Mouse (Mus musculus) CH12.LX (cell line): Measurements from ENCODE around the gene Hist1h4b. TPM values are rescaled to one million over a fixed set of nuclear protein-coding genes. Genes with fewer than 3 reads are reported as not detected.
A peak's percentile ranks its signal among the peaks of the same experiment; 100 is the strongest.

Experiments
- DNase-seq: peaks from one replicate; pipeline ENCODE4 v3.0.0-alpha.2; 2013; ENCODE audit errors: extremely low read depth
- H3K27ac ChIP-seq: 2 replicates; pipeline ENCODE4 v1.5.1; 2012; ENCODE audit warnings: low read depth, mild to moderate bottlenecking, control low read depth, moderate library complexity; ENCODE audit not compliant: insufficient read depth
- H3K27me3 ChIP-seq: replicated peaks from 2 replicates; pipeline ENCODE3; 2012; ENCODE audit warnings: inconsistent platforms
- H3K36me3 ChIP-seq, 2 experiments: replicated peaks in 1 of 2; 2 replicates each; pipeline versions ENCODE3 to v1.6.1; 2012; ENCODE audit warnings: inconsistent platforms in 1 of 2, low read length in 1 of 2, mild to moderate bottlenecking in 1 of 2, mixed read lengths in 1 of 2, moderate library complexity in 1 of 2; ENCODE audit not compliant: control insufficient read depth in 1 of 2, insufficient read depth in 1 of 2
- H3K4me1 ChIP-seq, 2 experiments: 2 replicates each; pipeline ENCODE4 v1.6.1; 2012; ENCODE audit warnings: inconsistent platforms in 1 of 2, moderate library complexity in 1 of 2; ENCODE audit not compliant: insufficient read depth in 2 of 2, control insufficient read depth in 1 of 2
- H3K4me2 ChIP-seq: 2 replicates; pipeline ENCODE4 v1.6.1; 2012; ENCODE audit warnings: low read depth, mild to moderate bottlenecking, control low read depth; ENCODE audit not compliant: poor library complexity, insufficient read depth, severe bottlenecking
- H3K4me3 ChIP-seq, 3 experiments: fragments of 150-350 bp in 1 of 3; sonication (generic) in 1 of 3; replicated peaks in 1 of 3; 2 replicates each; pipeline versions ENCODE3 to v1.5.1; 2011 to 2012; ENCODE audit warnings: low read depth in 2 of 3, low read length in 2 of 3, mild to moderate bottlenecking in 2 of 3, moderate library complexity in 2 of 3, control low read depth in 1 of 3, improper control_type of control experiment in 1 of 3, inconsistent platforms in 1 of 3, mixed read lengths in 1 of 3; ENCODE audit not compliant: poor library complexity in 1 of 3
- H3K79me2 ChIP-seq: replicated peaks from 2 replicates; pipeline ENCODE4 v1.6.1; 2012; ENCODE audit warnings: mild to moderate bottlenecking, moderate library complexity; ENCODE audit not compliant: control insufficient read depth, poor library complexity, insufficient read depth, severe bottlenecking; ENCODE audit errors: extremely low read depth
- H3K9ac ChIP-seq: 2 replicates; pipeline ENCODE4 v1.6.1; 2012; ENCODE audit warnings: low read depth, mild to moderate bottlenecking, control low read depth, moderate library complexity; ENCODE audit not compliant: insufficient read depth
- H3K9me3 ChIP-seq: replicated peaks from 2 replicates; pipeline ENCODE3; 2012; ENCODE audit warnings: low read length, inconsistent platforms, mixed read lengths
- CHD2 ChIP-seq: IDR thresholded peaks from 2 replicates; pipeline ENCODE4 v1.6.1; 2011; ENCODE audit warnings: low read length, improper control_type of control experiment
- CTCF ChIP-seq, 2 experiments: IDR thresholded peaks in 1 of 2; conservative IDR thresholded peaks in 1 of 2; 2 replicates each; pipeline ENCODE4 v1.5.1; 2011 to 2012; ENCODE audit warnings: low read depth in 2 of 2, low read length in 2 of 2, improper control_type of control experiment in 1 of 2, inconsistent platforms in 1 of 2, mild to moderate bottlenecking in 1 of 2, moderate library complexity in 1 of 2
- ETS1 ChIP-seq: conservative IDR thresholded peaks from 2 replicates; pipeline ENCODE4 v1.6.1; 2012; ENCODE audit warnings: low read depth, mild to moderate bottlenecking, inconsistent platforms, low read length, improper control_type of control experiment, moderate library complexity
- GABPA ChIP-seq: IDR thresholded peaks from 2 replicates; pipeline ENCODE4 v1.6.1; 2012; ENCODE audit warnings: low read depth, low read length, improper control_type of control experiment, inconsistent platforms; ENCODE audit not compliant: insufficient replicate concordance
- IRF4 ChIP-seq: IDR thresholded peaks from 2 replicates; pipeline ENCODE4 v1.6.1; 2014; ENCODE audit warnings: low read depth, mild to moderate bottlenecking, inconsistent platforms, low read length, improper control_type of control experiment
- JUND ChIP-seq: conservative IDR thresholded peaks from 2 replicates; pipeline ENCODE4 v1.6.1; 2011; ENCODE audit warnings: low read depth, low read length, improper control_type of control experiment
- KAT2A ChIP-seq: IDR thresholded peaks from 2 replicates; pipeline ENCODE4 v1.6.1; 2012; ENCODE audit warnings: low read length, improper control_type of control experiment, inconsistent platforms; ENCODE audit not compliant: insufficient replicate concordance
- NELFE ChIP-seq: IDR thresholded peaks from 2 replicates; pipeline ENCODE4 v1.6.1; 2011; ENCODE audit warnings: low read depth, low read length, improper control_type of control experiment
- NRF1 ChIP-seq: IDR thresholded peaks from 2 replicates; pipeline ENCODE4 v1.6.1; 2014; ENCODE audit warnings: low read depth, mild to moderate bottlenecking, inconsistent platforms, low read length, improper control_type of control experiment, moderate library complexity
- PAX5 ChIP-seq: IDR thresholded peaks from 2 replicates; pipeline ENCODE4 v1.6.1; 2012; ENCODE audit warnings: low read length, inconsistent platforms, mixed read lengths
- POLR2AphosphoS2 ChIP-seq: IDR thresholded peaks from 2 replicates; pipeline ENCODE4 v1.6.1; 2011; ENCODE audit warnings: low read depth, low read length, improper control_type of control experiment
- SMC3 ChIP-seq: IDR thresholded peaks from 2 replicates; pipeline ENCODE4 v1.6.1; 2011; ENCODE audit warnings: low read depth, low read length, improper control_type of control experiment
- TBP ChIP-seq: conservative IDR thresholded peaks from 2 replicates; pipeline ENCODE4 v1.6.1; 2011; ENCODE audit warnings: low read depth, low read length, improper control_type of control experiment
- USF2 ChIP-seq: conservative IDR thresholded peaks from 2 replicates; pipeline ENCODE4 v1.6.1; 2011; ENCODE audit warnings: low read depth, low read length, improper control_type of control experiment
- ZC3H11A ChIP-seq: IDR thresholded peaks from 2 replicates; pipeline ENCODE4 v1.6.1; 2012; ENCODE audit warnings: low read depth, mild to moderate bottlenecking, inconsistent platforms, low read length, improper control_type of control experiment
- ZKSCAN1 ChIP-seq: IDR thresholded peaks from 2 replicates; pipeline ENCODE4 v1.6.1; 2012; ENCODE audit warnings: low read depth, inconsistent platforms, low read length, improper control_type of control experiment, borderline replicate concordance
- ZNF384 ChIP-seq: IDR thresholded peaks from 2 replicates; pipeline ENCODE4 v1.6.1; 2012; ENCODE audit warnings: low read depth, low read length, improper control_type of control experiment, inconsistent platforms
- dilution Hi-C: fragments of 300-500 bp; cut with MboI; formaldehyde crosslinking; loops from 2 replicates; pipeline ENCODE4 v1.14.3; 2020; ENCODE audit warnings: low sequenced_read_pairs; ENCODE audit not compliant: extremely low pct_unique_long_range_greater_than_20kb, extremely low pct_ligation_motif_present
- in situ Hi-C: fragments of 300-500 bp; cut with MboI; formaldehyde crosslinking; loops from 3 replicates; pipeline ENCODE4 v1.14.3; 2019; ENCODE audit warnings: low sequenced_read_pairs, low pct_ligation_motif_present, low pct_unique_long_range_greater_than_20kb, mixed read lengths
- polyA plus RNA-seq: library from polyadenylated mRNA; unstranded; fragments of >175 nt; gene quantifications from 2 replicates; pipeline ENCODE4 v1.2.1, GENCODE M21; 2012; ENCODE audit warnings: low read depth; ENCODE audit not compliant: insufficient read length
- total RNA-seq, 2 experiments: library from RNA; depleted of rRNA; stranded (reverse); fragments of 300-350 nt in 1 of 2; fragments of >200 nt in 1 of 2; gene quantifications; 2 replicates each; pipeline ENCODE4 v1.2.3; 2012 to 2014

Gene Hist1h4b
- total and polyA plus RNA-seq, 3 experiments, result 3.5 to 2,552 (median 24.8) TPM

DNA sequence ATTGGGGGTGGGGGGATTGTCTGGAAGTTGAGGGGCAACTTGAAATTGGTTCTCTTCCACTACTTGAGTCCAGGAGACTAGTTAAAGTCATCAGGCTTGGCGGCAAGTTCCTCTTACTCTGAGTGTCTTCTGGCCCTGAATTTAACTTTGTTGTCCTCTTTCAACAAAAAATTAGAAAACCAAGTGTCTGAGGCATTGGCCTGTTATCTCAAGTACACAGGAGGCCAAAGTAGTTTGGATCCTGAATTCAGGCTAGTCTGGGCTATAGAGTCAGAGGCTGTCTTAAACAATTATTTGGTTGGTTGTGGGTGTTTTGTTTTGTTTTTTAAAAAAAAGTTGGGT is 8.3 kb downstream of the Hist1h4b start:
- Histone ChIP-seq H3K79me2 (no peaks in the 10 kb centered on the region), H3K9me3 (no peaks in the 10 kb centered on the region), H3K4me1 (peaks cover 0 to 20% of the 10 kb centered on the region in 2 experiments; a peak in 2 of 4 replicates), H3K27me3 (no peaks in the 10 kb centered on the region), H3K4me3 (no peak overlapping the region), H3K4me2 (peak overlapping the region; percentile 88; the same call in 1 of the 2 replicates), H3K36me3 (no peaks in the 10 kb centered on the region), H3K27ac (no peak overlapping the region), H3K9ac (no peak overlapping the region; the same call in 1 of the 2 replicates)
- in situ Hi-C loops (loop anchor here (25.0 kb wide), 1 partner anchor 1728 kb away; the partner anchor contains the start of genes Hist1h2ag, Hist1h2ah, Hist1h2bj and Hist1h2bk), dilution Hi-C loops (no loop called here)
- DNase-seq, result no peak
- TF ChIP-seq CHD2 (no peak), USF2 (no peak), TBP (no peak), POLR2AphosphoS2 (no peak), JUND (no peak), CTCF (conservative IDR thresholded peaks at IDR 0.05 in 1 of 2, IDR thresholded peaks at IDR 0.05 in 1 of 2; ENCODE audit: low read depth in 2 of 2, low read length in 2 of 2) (no peak), NRF1 (no peak), NELFE (no peak), GABPA (no peak)

DNA sequence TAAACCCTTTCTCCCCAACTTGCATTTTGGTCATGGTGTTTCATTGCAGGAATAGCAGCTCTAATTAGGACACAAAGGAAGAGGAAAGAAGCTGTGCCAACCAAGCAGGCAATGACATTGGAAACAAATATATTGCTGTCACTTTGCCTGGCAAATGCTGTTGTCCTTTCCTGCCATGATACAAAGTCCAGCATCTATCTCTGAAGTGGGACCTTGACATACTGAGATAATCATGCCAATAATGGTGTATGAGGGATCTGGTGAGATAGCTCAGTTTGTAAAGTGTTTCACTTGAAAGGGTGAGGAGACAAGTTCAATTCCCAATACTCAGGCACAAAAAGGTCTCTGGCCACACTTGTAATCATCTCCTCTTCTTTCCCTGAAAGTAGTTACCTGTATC is 10.0 kb downstream of the Hist1h4b start:
- no peaks in the 10 kb centered on the region for H3K9me3 ChIP-seq
- H3K79me2 ChIP-seq, result no peaks in the 10 kb centered on the region
- no peak for DNase-seq
- dilution Hi-C loops, result no loop called here
- no peak overlapping the region for H3K4me2 ChIP-seq
- no peaks in the 10 kb centered on the region for H3K27me3 ChIP-seq
- TF ChIP-seq ZKSCAN1 (no peak), NELFE (no peak), ZNF384 (no peak), PAX5 (no peak), KAT2A (no peak), SMC3 (no peak), ETS1 (no peak), IRF4 (no peak), ZC3H11A (no peak), NRF1 (no peak), TBP (no peak)
- in situ Hi-C loops, result loop anchor here (25.0 kb wide), 1 partner anchor 1729 kb away; the partner anchor contains the start of genes Hist1h2ag, Hist1h2ah, Hist1h2bj and Hist1h2bk
- H3K36me3 ChIP-seq, result no peaks in the 10 kb centered on the region
- no peak overlapping the region for H3K27ac ChIP-seq
- H3K4me3 ChIP-seq, result no peak overlapping the region
- no peak overlapping the region for H3K9ac ChIP-seq
- peaks cover 0 to 20% of the 10 kb centered on the region in 2 experiments; a peak in 2 of 4 replicates for H3K4me1 ChIP-seq
